9 mouse cellular contexts compared by ENCODE assay signal in genomic region chr17:78298140-78298539, GRCm38 (mm10).
DNase-seq lines count a peak whose midpoint lies in the region; ATAC-seq lines count a peak whose summit lies in the region.
"Had no signal": no experiment of that assay in that cellular context is flagged by ENCODE, and none has a peak within 500 bp of the region (broad histone marks: within the 10 kb centered on the region; RNA-seq: fewer than 3 reads in every experiment).

No protein-coding gene starts in this region.

- intact Hi-C loops in left cerebral cortex, postnatal 10 days (cut with DNase I) = no loop called here

- peaks cover 5% of the 10 kb centered on the region; the same call in 1 of the 2 replicates for H3K4me1 ChIP-seq in hindbrain, embryonic 12.5 days
- no peaks in the 10 kb centered on the region for H3K4me1 ChIP-seq in hindbrain, embryonic 14.5 days (replicated peaks; ENCODE audit: control insufficient read depth, insufficient read depth, low read length)
- no peaks in the 10 kb centered on the region for H3K4me1 ChIP-seq in hindbrain, embryonic 16.5 days (ENCODE audit: control insufficient read depth, insufficient read depth, low read depth, low read length)

- no peak overlapping the region for H3K4me2 ChIP-seq in hindbrain, embryonic 12.5 days (replicated peaks)
- H3K4me2 ChIP-seq in hindbrain, embryonic 14.5 days (replicated peaks) = no peak overlapping the region
- no peak overlapping the region for H3K4me2 ChIP-seq in hindbrain, embryonic 16.5 days (ENCODE audit: low read length)
- H3K4me2 ChIP-seq: liver, embryonic 13.5 days had no signal

- no peak overlapping the region for H3K27ac ChIP-seq in hindbrain, embryonic 12.5 days
- no peak overlapping the region for H3K27ac ChIP-seq in hindbrain, embryonic 14.5 days
- H3K27ac ChIP-seq in hindbrain, embryonic 16.5 days (ENCODE audit: low read depth, low read length) = no peak overlapping the region

- no peaks in the 10 kb centered on the region for H3K9me3 ChIP-seq in hindbrain, embryonic 12.5 days (replicated peaks)
- no peaks in the 10 kb centered on the region for H3K9me3 ChIP-seq in hindbrain, embryonic 14.5 days (ENCODE audit: control insufficient read depth, low read length)
- H3K9me3 ChIP-seq in hindbrain, embryonic 16.5 days (ENCODE audit: control insufficient read depth, low read length) = no peaks in the 10 kb centered on the region
- H3K9me3 ChIP-seq: liver, embryonic 13.5 days had no signal

- no peak overlapping the region for H3K9ac ChIP-seq in hindbrain, embryonic 12.5 days
- no peak overlapping the region for H3K9ac ChIP-seq in hindbrain, embryonic 14.5 days
- H3K9ac ChIP-seq in hindbrain, embryonic 16.5 days (ENCODE audit: low read depth, low read length) = no peak overlapping the region
- H3K9ac ChIP-seq: liver, embryonic 13.5 days had no signal

- no peak for DNase-seq in hindbrain, embryonic 14.5 days (ENCODE audit: low spot score)
- peak; percentile 57 for DNase-seq in adipocyte (ENCODE audit: low spot score)
- peak; percentile 30 for DNase-seq in lung, postnatal 14 days
- no peak for DNase-seq in layer of hippocampus, postnatal 25 days (ENCODE audit: extremely low spot score in 1 of 2, low spot score in 1 of 2)
- DNase-seq in cerebellum, adult 9-11 months = no peak
- no peak for DNase-seq in left cerebral cortex, postnatal 10 days (ENCODE audit: extremely low spot score in 1 of 2, low spot score in 2 of 2)
- DNase-seq: liver, embryonic 13.5 days had no signal

- H3K27me3 ChIP-seq in hindbrain, embryonic 12.5 days = no peaks in the 10 kb centered on the region
- H3K27me3 ChIP-seq in hindbrain, embryonic 14.5 days (ENCODE audit: control insufficient read depth, insufficient read depth, low read length) = no peaks in the 10 kb centered on the region
- H3K27me3 ChIP-seq in hindbrain, embryonic 16.5 days (replicated peaks; ENCODE audit: control insufficient read depth, insufficient read depth, low read length) = no peaks in the 10 kb centered on the region
- H3K27me3 ChIP-seq: liver, embryonic 13.5 days had no signal

- no peak overlapping the region for H3K4me3 ChIP-seq in hindbrain, embryonic 12.5 days
- no peak overlapping the region for H3K4me3 ChIP-seq in hindbrain, embryonic 14.5 days (replicated peaks; ENCODE audit: low read length)
- no peak overlapping the region for H3K4me3 ChIP-seq in hindbrain, embryonic 16.5 days (ENCODE audit: low read length)
- H3K4me3 ChIP-seq: liver, embryonic 13.5 days had no signal

- no peaks in the 10 kb centered on the region for H3K36me3 ChIP-seq in hindbrain, embryonic 12.5 days
- no peaks in the 10 kb centered on the region; the same call in 1 of the 2 replicates for H3K36me3 ChIP-seq in hindbrain, embryonic 14.5 days (replicated peaks; ENCODE audit: control insufficient read depth, insufficient read depth)
- no peaks in the 10 kb centered on the region for H3K36me3 ChIP-seq in hindbrain, embryonic 16.5 days (ENCODE audit: control insufficient read depth, insufficient read depth, low read length)
- H3K36me3 ChIP-seq: liver, embryonic 13.5 days had no signal

- ATAC-seq in hindbrain, embryonic 12.5 days (ENCODE audit: low FRiP score) = peak; percentile 41
- no peak; the same call in 1 of the 2 replicates for ATAC-seq in hindbrain, embryonic 14.5 days (ENCODE audit: low FRiP score)
- ATAC-seq in hindbrain, embryonic 16.5 days = peak; percentile 60; the same call in 1 of the 2 replicates

- 73% methylated on average over 5 of the region's 5 CpGs for WGBS in hindbrain, embryonic 12.5 days
- WGBS in hindbrain, embryonic 14.5 days = 90% methylated on average over 5 of the region's 5 CpGs
- 76% methylated on average over 5 of the region's 5 CpGs for WGBS in hindbrain, embryonic 16.5 days

Comparison
In these comparisons a context has a peak if more than half of its experiments do, and no peak if none do; other contexts are left out.
1. DNase-seq: peak in adipocyte (single experiment) and lung, postnatal 14 days (single experiment); none in hindbrain, embryonic 14.5 days (single experiment), layer of hippocampus, postnatal 25 days (0 of 2), cerebellum, adult 9-11 months (single experiment) and left cerebral cortex, postnatal 10 days (0 of 2).